Mouse (Mus musculus) CH12.LX (cell line): ENCODE results near the gene Zfp358. TPM values are rescaled to one million over a fixed set of nuclear protein-coding genes. Genes with fewer than 3 reads are reported as not detected.

Experiments used
- DNase-seq: peaks from one replicate; pipeline ENCODE4 v3.0.0-alpha.2; 2013; ENCODE audit errors: extremely low read depth
- H3K27ac ChIP-seq: 2 replicates; pipeline ENCODE4 v1.5.1; 2012; ENCODE audit warnings: low read depth, mild to moderate bottlenecking, control low read depth, moderate library complexity; ENCODE audit not compliant: insufficient read depth
- H3K27me3 ChIP-seq: replicated peaks from 2 replicates; pipeline ENCODE3; 2012; ENCODE audit warnings: inconsistent platforms
- H3K36me3 ChIP-seq, 2 experiments: replicated peaks in 1 of 2; 2 replicates each; pipeline versions ENCODE3 to v1.6.1; 2012; ENCODE audit warnings: inconsistent platforms in 1 of 2, low read length in 1 of 2, mild to moderate bottlenecking in 1 of 2, mixed read lengths in 1 of 2, moderate library complexity in 1 of 2; ENCODE audit not compliant: control insufficient read depth in 1 of 2, insufficient read depth in 1 of 2
- H3K4me1 ChIP-seq, 2 experiments: 2 replicates each; pipeline ENCODE4 v1.6.1; 2012; ENCODE audit warnings: inconsistent platforms in 1 of 2, moderate library complexity in 1 of 2; ENCODE audit not compliant: insufficient read depth in 2 of 2, control insufficient read depth in 1 of 2
- H3K4me2 ChIP-seq: 2 replicates; pipeline ENCODE4 v1.6.1; 2012; ENCODE audit warnings: low read depth, mild to moderate bottlenecking, control low read depth; ENCODE audit not compliant: poor library complexity, insufficient read depth, severe bottlenecking
- H3K4me3 ChIP-seq, 3 experiments: fragments of 150-350 bp in 1 of 3; sonication (generic) in 1 of 3; replicated peaks in 1 of 3; 2 replicates each; pipeline versions ENCODE3 to v1.5.1; 2011 to 2012; ENCODE audit warnings: low read depth in 2 of 3, low read length in 2 of 3, mild to moderate bottlenecking in 2 of 3, moderate library complexity in 2 of 3, control low read depth in 1 of 3, improper control_type of control experiment in 1 of 3, inconsistent platforms in 1 of 3, mixed read lengths in 1 of 3; ENCODE audit not compliant: poor library complexity in 1 of 3
- H3K79me2 ChIP-seq: replicated peaks from 2 replicates; pipeline ENCODE4 v1.6.1; 2012; ENCODE audit warnings: mild to moderate bottlenecking, moderate library complexity; ENCODE audit not compliant: control insufficient read depth, poor library complexity, insufficient read depth, severe bottlenecking; ENCODE audit errors: extremely low read depth
- H3K9ac ChIP-seq: 2 replicates; pipeline ENCODE4 v1.6.1; 2012; ENCODE audit warnings: low read depth, mild to moderate bottlenecking, control low read depth, moderate library complexity; ENCODE audit not compliant: insufficient read depth
- H3K9me3 ChIP-seq: replicated peaks from 2 replicates; pipeline ENCODE3; 2012; ENCODE audit warnings: low read length, inconsistent platforms, mixed read lengths
- CHD2 ChIP-seq: IDR thresholded peaks from 2 replicates; pipeline ENCODE4 v1.6.1; 2011; ENCODE audit warnings: low read length, improper control_type of control experiment
- EP300 ChIP-seq: IDR thresholded peaks from 2 replicates; pipeline ENCODE4 v1.6.1; 2011; ENCODE audit warnings: low read length, improper control_type of control experiment
- ETS1 ChIP-seq: conservative IDR thresholded peaks from 2 replicates; pipeline ENCODE4 v1.6.1; 2012; ENCODE audit warnings: low read depth, mild to moderate bottlenecking, inconsistent platforms, low read length, improper control_type of control experiment, moderate library complexity
- HCFC1 ChIP-seq: IDR thresholded peaks from 2 replicates; pipeline ENCODE4 v1.6.1; 2012; ENCODE audit warnings: low read depth, mild to moderate bottlenecking, inconsistent platforms, low read length, improper control_type of control experiment
- KAT2A ChIP-seq: IDR thresholded peaks from 2 replicates; pipeline ENCODE4 v1.6.1; 2012; ENCODE audit warnings: low read length, improper control_type of control experiment, inconsistent platforms; ENCODE audit not compliant: insufficient replicate concordance
- MAZ ChIP-seq: IDR thresholded peaks from 2 replicates; pipeline ENCODE4 v1.6.1; 2012; ENCODE audit warnings: low read depth, mild to moderate bottlenecking, inconsistent platforms, low read length, improper control_type of control experiment, moderate library complexity
- NELFE ChIP-seq: IDR thresholded peaks from 2 replicates; pipeline ENCODE4 v1.6.1; 2011; ENCODE audit warnings: low read depth, low read length, improper control_type of control experiment
- PAX5 ChIP-seq: IDR thresholded peaks from 2 replicates; pipeline ENCODE4 v1.6.1; 2012; ENCODE audit warnings: low read length, inconsistent platforms, mixed read lengths
- POLR2A ChIP-seq: IDR thresholded peaks from 2 replicates; pipeline ENCODE4 v1.6.1; 2011; ENCODE audit warnings: low read depth, mild to moderate bottlenecking, improper control_type of control experiment, low read length
- RAD21 ChIP-seq: IDR thresholded peaks from 2 replicates; pipeline ENCODE4 v1.6.1; 2011; ENCODE audit warnings: low read depth, mild to moderate bottlenecking, low read length, improper control_type of control experiment, moderate library complexity
- RCOR1 ChIP-seq: conservative IDR thresholded peaks from 2 replicates; pipeline ENCODE4 v1.6.1; 2012; ENCODE audit warnings: low read depth, mild to moderate bottlenecking, inconsistent platforms, low read length, improper control_type of control experiment
- TBP ChIP-seq: conservative IDR thresholded peaks from 2 replicates; pipeline ENCODE4 v1.6.1; 2011; ENCODE audit warnings: low read depth, low read length, improper control_type of control experiment
- USF1 ChIP-seq: IDR thresholded peaks from 2 replicates; pipeline ENCODE4 v1.6.1; 2014; ENCODE audit warnings: low read depth, mild to moderate bottlenecking, inconsistent platforms, low read length, improper control_type of control experiment
- dilution Hi-C: fragments of 300-500 bp; cut with MboI; formaldehyde crosslinking; loops from 2 replicates; pipeline ENCODE4 v1.14.3; 2020; ENCODE audit warnings: low sequenced_read_pairs; ENCODE audit not compliant: extremely low pct_unique_long_range_greater_than_20kb, extremely low pct_ligation_motif_present
- in situ Hi-C: fragments of 300-500 bp; cut with MboI; formaldehyde crosslinking; loops from 3 replicates; pipeline ENCODE4 v1.14.3; 2019; ENCODE audit warnings: low sequenced_read_pairs, low pct_ligation_motif_present, low pct_unique_long_range_greater_than_20kb, mixed read lengths
- polyA plus RNA-seq: library from polyadenylated mRNA; unstranded; fragments of >175 nt; gene quantifications from 2 replicates; pipeline ENCODE4 v1.2.1, GENCODE M21; 2012; ENCODE audit warnings: low read depth; ENCODE audit not compliant: insufficient read length
- total RNA-seq, 2 experiments: library from RNA; depleted of rRNA; stranded (reverse); fragments of 300-350 nt in 1 of 2; fragments of >200 nt in 1 of 2; gene quantifications; 2 replicates each; pipeline ENCODE4 v1.2.3; 2012 to 2014

Gene Zfp358
- total and polyA plus RNA-seq, 3 experiments = 0.17 to 0.64 (median 0.54) TPM

GRCm38 (mm10) chr8:3539146-3539545 lies 46.2 kb downstream of the Zfp358 start:
- dilution Hi-C loops = no loop called here
- Histone ChIP-seq H3K9ac (no peak overlapping the region), H3K9me3 (no peaks in the 10 kb centered on the region), H3K36me3 (peaks cover 79 to 94% of the 10 kb centered on the region in 2 experiments), H3K4me1 (peaks cover 0 to 9% of the 10 kb centered on the region in 2 experiments; a peak in 1 of 4 replicates), H3K79me2 (no peaks in the 10 kb centered on the region), H3K4me3 (no peak overlapping the region), H3K27me3 (no peaks in the 10 kb centered on the region), H3K27ac (no peak overlapping the region), H3K4me2 (no peak overlapping the region)
- no peak for TF ChIP-seq TBP
- no peak for DNase-seq
- in situ Hi-C loops = no loop called here

- H3K27ac ChIP-seq = no peak overlapping the region
- TF ChIP-seq RCOR1 (no peak), PAX5 (no peak), EP300 (no peak)
- no peak overlapping the region for H3K9ac ChIP-seq
- peaks cover 82 to 97% of the 10 kb centered on the region in 2 experiments for H3K36me3 ChIP-seq
- no peak overlapping the region for H3K4me2 ChIP-seq
- in situ Hi-C loops (no loop called here), dilution Hi-C loops (no loop called here)
- no peaks in the 10 kb centered on the region for H3K9me3 ChIP-seq
- peaks cover 0 to 9% of the 10 kb centered on the region in 2 experiments; a peak in 1 of 4 replicates for H3K4me1 ChIP-seq
- DNase-seq = no peak
- H3K79me2 ChIP-seq = no peaks in the 10 kb centered on the region
- H3K27me3 ChIP-seq = no peaks in the 10 kb centered on the region
- H3K4me3 ChIP-seq = no peak overlapping the region
These were observed 47.1 kb downstream of the Zfp358 start for GRCm38 (mm10) chr8:3540076-3540475.

GRCm38 (mm10) chr8:3546511-3546910 lies 53.6 kb downstream of the Zfp358 start:
- H3K9ac ChIP-seq = no peak overlapping the region
- H3K4me3 ChIP-seq = no peak overlapping the region
- H3K27me3 ChIP-seq = no peaks in the 10 kb centered on the region
- in situ Hi-C loops (no loop called here), dilution Hi-C loops (no loop called here)
- H3K27ac ChIP-seq = no peak overlapping the region
- no peak for DNase-seq
- no peaks in the 10 kb centered on the region for H3K79me2 ChIP-seq
- H3K4me1 ChIP-seq = no peaks in the 10 kb centered on the region
- peaks cover 34 to 50% of the 10 kb centered on the region in 2 experiments for H3K36me3 ChIP-seq
- no peaks in the 10 kb centered on the region for H3K9me3 ChIP-seq
- TF ChIP-seq HCFC1 (no peak), MAZ (no peak), KAT2A (no peak), RAD21 (no peak), NELFE (no peak), CHD2 (no peak), TBP (no peak), ETS1 (no peak), POLR2A (no peak), USF1 (no peak)
- H3K4me2 ChIP-seq = no peak overlapping the region

Other genes starting within 250 kb of the Zfp358 start
- gene Insr, start 213.5 kb upstream of the Zfp358 start, total RNA-seq (2012; rRNA removed) = 1.6 and 2.1 TPM in 2 replicates
- 3.0 and 3.9 TPM in 2 replicates for gene Insr, start 213.5 kb upstream of the Zfp358 start, total RNA-seq (2014; rRNA removed)
- gene Insr, start 213.5 kb upstream of the Zfp358 start, polyA plus RNA-seq = 3.2 and 4.6 TPM in 2 replicates
- gene A430078G23Rik, start 139.7 kb upstream of the Zfp358 start, total RNA-seq (2012; rRNA removed) = not detected in 2 replicates
- gene A430078G23Rik, start 139.7 kb upstream of the Zfp358 start, total RNA-seq (2014; rRNA removed) = not detected in 2 replicates
- gene A430078G23Rik, start 139.7 kb upstream of the Zfp358 start, polyA plus RNA-seq = not detected in 2 replicates
- 0.17 and 0.21 TPM in 2 replicates for gene Arhgef18, start 100.1 kb upstream of the Zfp358 start, total RNA-seq (2012; rRNA removed)
- 0.12 TPM in 1 of 2 replicates, not detected in the other for gene Arhgef18, start 100.1 kb upstream of the Zfp358 start, total RNA-seq (2014; rRNA removed)
- gene Arhgef18, start 100.1 kb upstream of the Zfp358 start, polyA plus RNA-seq = 0.26 and 0.27 TPM in 2 replicates
- gene Pex11g, start 25.5 kb upstream of the Zfp358 start, total RNA-seq (2012; rRNA removed) = 4.9 and 5.9 TPM in 2 replicates
- 1.3 and 2.4 TPM in 2 replicates for gene Pex11g, start 25.5 kb upstream of the Zfp358 start, total RNA-seq (2014; rRNA removed)
- gene Pex11g, start 25.5 kb upstream of the Zfp358 start, polyA plus RNA-seq = 1.9 and 2.7 TPM in 2 replicates
- not detected in 2 replicates for gene Tex45, start 22.3 kb upstream of the Zfp358 start, total RNA-seq (2012; rRNA removed)
- not detected in 2 replicates for gene Tex45, start 22.3 kb upstream of the Zfp358 start, total RNA-seq (2014; rRNA removed)
- not detected in 2 replicates for gene Tex45, start 22.3 kb upstream of the Zfp358 start, polyA plus RNA-seq
- 18.1 and 20.5 TPM in 2 replicates for gene Mcoln1, start 7.3 kb downstream of the Zfp358 start, total RNA-seq (2012; rRNA removed)
- gene Mcoln1, start 7.3 kb downstream of the Zfp358 start, total RNA-seq (2014; rRNA removed) = 11.5 and 13.0 TPM in 2 replicates
- gene Mcoln1, start 7.3 kb downstream of the Zfp358 start, polyA plus RNA-seq = 26.5 and 28.0 TPM in 2 replicates
- gene Pnpla6, start 22.2 kb downstream of the Zfp358 start, total RNA-seq (2012; rRNA removed) = 27.7 and 29.6 TPM in 2 replicates
- 12.5 and 13.7 TPM in 2 replicates for gene Pnpla6, start 22.2 kb downstream of the Zfp358 start, total RNA-seq (2014; rRNA removed)
- 38.6 and 39.8 TPM in 2 replicates for gene Pnpla6, start 22.2 kb downstream of the Zfp358 start, polyA plus RNA-seq
- gene C330021F23Rik, start 74.9 kb downstream of the Zfp358 start, total RNA-seq (2012; rRNA removed) = 0.84 and 1.1 TPM in 2 replicates
- not detected in 2 replicates for gene C330021F23Rik, start 74.9 kb downstream of the Zfp358 start, total RNA-seq (2014; rRNA removed)
- gene C330021F23Rik, start 74.9 kb downstream of the Zfp358 start, polyA plus RNA-seq = 0.60 and 1.0 TPM in 2 replicates
- 0.51 and 0.67 TPM in 2 replicates for gene Camsap3, start 94.2 kb downstream of the Zfp358 start, total RNA-seq (2012; rRNA removed)
- gene Camsap3, start 94.2 kb downstream of the Zfp358 start, total RNA-seq (2014; rRNA removed) = not detected in 2 replicates
- 0.36 and 0.50 TPM in 2 replicates for gene Camsap3, start 94.2 kb downstream of the Zfp358 start, polyA plus RNA-seq
- gene Xab2, start 128.2 kb downstream of the Zfp358 start, total RNA-seq (2012; rRNA removed) = 60.7 and 62.7 TPM in 2 replicates
- gene Xab2, start 128.2 kb downstream of the Zfp358 start, total RNA-seq (2014; rRNA removed) = 46.1 and 49.9 TPM in 2 replicates
- gene Xab2, start 128.2 kb downstream of the Zfp358 start, polyA plus RNA-seq = 57.1 and 62.0 TPM in 2 replicates
- gene Pet100, start 128.4 kb downstream of the Zfp358 start, total RNA-seq (2012; rRNA removed) = 70.2 and 85.3 TPM in 2 replicates
- gene Pet100, start 128.4 kb downstream of the Zfp358 start, total RNA-seq (2014; rRNA removed) = 38.8 and 39.0 TPM in 2 replicates
- gene Pet100, start 128.4 kb downstream of the Zfp358 start, polyA plus RNA-seq = 62.7 and 86.0 TPM in 2 replicates
- 0.29 and 0.38 TPM in 2 replicates for gene Pcp2, start 132.4 kb downstream of the Zfp358 start, total RNA-seq (2012; rRNA removed)
- not detected in 2 replicates for gene Pcp2, start 132.4 kb downstream of the Zfp358 start, total RNA-seq (2014; rRNA removed)
- 0.56 TPM in 1 of 2 replicates, not detected in the other for gene Pcp2, start 132.4 kb downstream of the Zfp358 start, polyA plus RNA-seq
- gene Stxbp2, start 137.8 kb downstream of the Zfp358 start, total RNA-seq (2012; rRNA removed) = 92.1 and 123 TPM in 2 replicates
- 53.9 and 60.9 TPM in 2 replicates for gene Stxbp2, start 137.8 kb downstream of the Zfp358 start, total RNA-seq (2014; rRNA removed)
- gene Stxbp2, start 137.8 kb downstream of the Zfp358 start, polyA plus RNA-seq = 136 and 149 TPM in 2 replicates
- gene Retn, start 162.6 kb downstream of the Zfp358 start, total RNA-seq (2012; rRNA removed) = not detected in 2 replicates
- gene Retn, start 162.6 kb downstream of the Zfp358 start, total RNA-seq (2014; rRNA removed) = not detected in 2 replicates
- gene Retn, start 162.6 kb downstream of the Zfp358 start, polyA plus RNA-seq = 0.27 TPM in 1 of 2 replicates, not detected in the other
- 0.17 TPM in 1 of 2 replicates, not detected in the other for gene Mcemp1, start 172.6 kb downstream of the Zfp358 start, total RNA-seq (2012; rRNA removed)
- 0.39 and 0.66 TPM in 2 replicates for gene Mcemp1, start 172.6 kb downstream of the Zfp358 start, total RNA-seq (2014; rRNA removed)
- 0.36 and 0.55 TPM in 2 replicates for gene Mcemp1, start 172.6 kb downstream of the Zfp358 start, polyA plus RNA-seq
- gene Fcor, start 179.2 kb downstream of the Zfp358 start, total RNA-seq (2012; rRNA removed) = not detected in 2 replicates
- gene Fcor, start 179.2 kb downstream of the Zfp358 start, total RNA-seq (2014; rRNA removed) = not detected in 2 replicates
- 0.63 and 0.67 TPM in 2 replicates for gene Fcor, start 179.2 kb downstream of the Zfp358 start, polyA plus RNA-seq
- 21.5 and 22.2 TPM in 2 replicates for gene Trappc5, start 183.2 kb downstream of the Zfp358 start, total RNA-seq (2012; rRNA removed)
- 26.8 and 27.4 TPM in 2 replicates for gene Trappc5, start 183.2 kb downstream of the Zfp358 start, total RNA-seq (2014; rRNA removed)
- gene Trappc5, start 183.2 kb downstream of the Zfp358 start, polyA plus RNA-seq = 22.4 and 24.4 TPM in 2 replicates
- gene Fcer2a, start 201.0 kb downstream of the Zfp358 start, total RNA-seq (2012; rRNA removed) = 0.71 and 1.5 TPM in 2 replicates
- gene Fcer2a, start 201.0 kb downstream of the Zfp358 start, total RNA-seq (2014; rRNA removed) = 2.9 and 3.7 TPM in 2 replicates
- 13.7 and 15.6 TPM in 2 replicates for gene Fcer2a, start 201.0 kb downstream of the Zfp358 start, polyA plus RNA-seq
- gene Clec4g, start 227.5 kb downstream of the Zfp358 start, total RNA-seq (2012; rRNA removed) = not detected in 2 replicates
- not detected in 2 replicates for gene Clec4g, start 227.5 kb downstream of the Zfp358 start, total RNA-seq (2014; rRNA removed)
- not detected in 2 replicates for gene Clec4g, start 227.5 kb downstream of the Zfp358 start, polyA plus RNA-seq